Mouse (Mus musculus) layer of hippocampus, postnatal 14 days (tissue): ENCODE data around the gene Nrarp. TPM values are rescaled to one million over a fixed set of nuclear protein-coding genes. Genes with fewer than 3 reads are reported as not detected.
A peak's percentile ranks its signal among the peaks of the same experiment; 100 is the strongest.

Experiments used
- DNase-seq, 2 experiments: peaks; one replicate each; pipeline ENCODE4 v3.0.0; 2021 to 2022; ENCODE audit warnings: low spot score in 2 of 2, mixed read lengths in 1 of 2
- total RNA-seq, 2 experiments: library from RNA; stranded (reverse); gene quantifications; 2 replicates each; pipeline ENCODE4 v1.2.3; 2021

Nrarp gene
- total RNA-seq, 2 experiments from 2014 or later = 38.1 to 49.8 TPM

- DNase-seq = no peak
These were observed 6.7 kb upstream of the Nrarp start for GRCm38 (mm10) chr2:25173821-25174220.

- no peak for DNase-seq
These were observed 5.5 kb upstream of the Nrarp start for GRCm38 (mm10) chr2:25174866-25175689.

GRCm38 (mm10) chr2:25175690-25176078, 4.9 kb upstream of the Nrarp start:
- DNase-seq = no peak

- no peak for DNase-seq
These were observed 4.0 kb upstream of the Nrarp start for GRCm38 (mm10) chr2:25176573-25176972.

- no peak for DNase-seq
These were observed 3.5 kb upstream of the Nrarp start for GRCm38 (mm10) chr2:25177076-25177475.

GRCm38 (mm10) chr2:25177685-25178084, 2.9 kb upstream of the Nrarp start:
- peak in 1 of 2 experiments; percentile 73 for DNase-seq

- DNase-seq = peak in 1 of 2 experiments; percentile 72
These were observed 2.1 kb upstream of the Nrarp start for GRCm38 (mm10) chr2:25178285-25178972.

GRCm38 (mm10) chr2:25179566-25180217, 866 bp upstream of the Nrarp start:
- no peak for DNase-seq

- DNase-seq = no peak
These were observed 674 bp downstream of the Nrarp start for GRCm38 (mm10) chr2:25180973-25181890.

GRCm38 (mm10) chr2:25181891-25182397, 1.4 kb downstream of the Nrarp start:
- no peak for DNase-seq

- peak in 1 of 2 experiments; percentile 60 for DNase-seq
These were observed 2.1 kb downstream of the Nrarp start for GRCm38 (mm10) chr2:25182664-25183063.

- no peak for DNase-seq
These were observed 2.8 kb downstream of the Nrarp start for GRCm38 (mm10) chr2:25183336-25183735.

GRCm38 (mm10) chr2:25184496-25184895, 3.9 kb downstream of the Nrarp start:
- DNase-seq = no peak

- DNase-seq = peak; percentile 61 to 63
These were observed 5.3 kb downstream of the Nrarp start for GRCm38 (mm10) chr2:25185625-25186574.

GRCm38 (mm10) chr2:25186575-25186930, 6.0 kb downstream of the Nrarp start:
- DNase-seq = no peak

GRCm38 (mm10) chr2:25187841-25188240, 7.3 kb downstream of the Nrarp start:
- no peak for DNase-seq

- peak; percentile 78 to 85 for DNase-seq
These were observed 12.8 kb downstream of the Nrarp start for GRCm38 (mm10) chr2:25193330-25193770.

- no peak for DNase-seq
These were observed 13.4 kb downstream of the Nrarp start for GRCm38 (mm10) chr2:25194006-25194405.

GRCm38 (mm10) chr2:25194486-25195171, 14.1 kb downstream of the Nrarp start:
- DNase-seq = no peak
